Mouse (Mus musculus) MEL (cell line): ENCODE data around the gene Lsamp. TPM values are rescaled to one million over a fixed set of nuclear protein-coding genes. Genes with fewer than 3 reads are reported as not detected.

ENCODE experiments used
- DNase-seq: peaks from one replicate; pipeline ENCODE4 v3.0.0; 2011; ENCODE audit warnings: low read depth, low spot score
- H3K27ac ChIP-seq: 2 replicates; pipeline ENCODE4 v1.5.1; 2012; ENCODE audit warnings: low read depth, mild to moderate bottlenecking, control low read depth, low read length, moderate library complexity; ENCODE audit not compliant: control insufficient read depth
- H3K27me3 ChIP-seq, 2 experiments: fragments of 150-350 bp in 1 of 2; sonication (generic) in 1 of 2; 2 replicates each; pipeline ENCODE4 v1.6.1; 2012; ENCODE audit warnings: low read length in 2 of 2, mild to moderate bottlenecking in 2 of 2, improper control_type of control experiment in 1 of 2, moderate library complexity in 1 of 2; ENCODE audit not compliant: insufficient read depth in 2 of 2, control insufficient read depth in 1 of 2
- H3K36me3 ChIP-seq, 2 experiments: 2 replicates each; pipeline ENCODE4 v1.6.1; 2012 to 2014; ENCODE audit warnings: low read length in 2 of 2, improper control_type of control experiment in 1 of 2, inconsistent platforms in 1 of 2, mild to moderate bottlenecking in 1 of 2; ENCODE audit not compliant: insufficient read depth in 2 of 2, control insufficient read depth in 1 of 2
- H3K4me1 ChIP-seq, 2 experiments: fragments of 150-350 bp in 1 of 2; sonication (generic) in 1 of 2; 2 replicates each; pipeline ENCODE4 v1.6.1; 2012; ENCODE audit warnings: low read length in 2 of 2, improper control_type of control experiment in 1 of 2, mild to moderate bottlenecking in 1 of 2; ENCODE audit not compliant: insufficient read depth in 2 of 2, control insufficient read depth in 1 of 2
- H3K4me3 ChIP-seq, 2 experiments: fragments of 150-350 bp in 1 of 2; sonication (generic) in 1 of 2; 2 replicates each; pipeline ENCODE4 v1.5.1; 2012; ENCODE audit warnings: low read depth in 2 of 2, low read length in 2 of 2, mild to moderate bottlenecking in 2 of 2, moderate library complexity in 2 of 2, control low read depth in 1 of 2, improper control_type of control experiment in 1 of 2; ENCODE audit not compliant: control insufficient read depth in 1 of 2, insufficient read depth in 1 of 2
- H3K79me2 ChIP-seq: 2 replicates; pipeline ENCODE4 v1.6.1; 2012; ENCODE audit warnings: mild to moderate bottlenecking, low read length, moderate library complexity; ENCODE audit not compliant: control insufficient read depth, poor library complexity, insufficient read depth
- H3K9ac ChIP-seq: 2 replicates; pipeline ENCODE4 v1.6.1; 2012; ENCODE audit warnings: low read depth, mild to moderate bottlenecking, control low read depth, low read length, moderate library complexity; ENCODE audit not compliant: control insufficient read depth, poor library complexity, severe bottlenecking
- H3K9me3 ChIP-seq: fragments of 150-350 bp; sonication (generic); replicated peaks from 2 replicates; pipeline ENCODE4 v1.6.1; 2012; ENCODE audit warnings: mild to moderate bottlenecking, low read length, improper control_type of control experiment, moderate library complexity; ENCODE audit not compliant: insufficient read depth
- CHD2 ChIP-seq: IDR thresholded peaks from 2 replicates; pipeline ENCODE4 v1.6.1; 2011; ENCODE audit warnings: low read length, improper control_type of control experiment
- CTCF ChIP-seq, 3 experiments: IDR thresholded peaks in 2 of 3; conservative IDR thresholded peaks in 1 of 3; 2 replicates each; pipeline ENCODE4 v1.5.1; 2011 to 2012; ENCODE audit warnings: low read length in 3 of 3, low read depth in 2 of 3, mild to moderate bottlenecking in 2 of 3, improper control_type of control experiment in 1 of 3, inconsistent platforms in 1 of 3, mixed read lengths in 1 of 3, moderate library complexity in 1 of 3; ENCODE audit not compliant: control insufficient read depth in 1 of 3, insufficient read depth in 1 of 3, poor library complexity in 1 of 3, severe bottlenecking in 1 of 3
- ETS1 ChIP-seq: IDR thresholded peaks from 2 replicates; pipeline ENCODE4 v1.6.1; 2012; ENCODE audit warnings: low read depth, mild to moderate bottlenecking, inconsistent platforms, low read length, improper control_type of control experiment, moderate library complexity
- HCFC1 ChIP-seq: IDR thresholded peaks from 2 replicates; pipeline ENCODE4 v1.6.1; 2012; ENCODE audit warnings: low read depth, mild to moderate bottlenecking, inconsistent platforms, low read length, improper control_type of control experiment, moderate library complexity
- JUND ChIP-seq: IDR thresholded peaks from 2 replicates; pipeline ENCODE4 v1.6.1; 2011; ENCODE audit warnings: low read depth, mild to moderate bottlenecking, improper control_type of control experiment, low read length
- MAFK ChIP-seq: IDR thresholded peaks from 2 replicates; pipeline ENCODE4 v1.6.1; 2011; ENCODE audit warnings: low read depth, mild to moderate bottlenecking, low read length, improper control_type of control experiment, borderline replicate concordance
- MXI1 ChIP-seq: IDR thresholded peaks from 2 replicates; pipeline ENCODE4 v1.6.1; 2011; ENCODE audit warnings: mild to moderate bottlenecking, low read depth, low read length, improper control_type of control experiment
- MYC ChIP-seq: IDR thresholded peaks from 2 replicates; pipeline ENCODE4 v1.6.1; 2011; ENCODE audit warnings: low read depth, mild to moderate bottlenecking, low read length, improper control_type of control experiment, moderate library complexity
- NELFE ChIP-seq: IDR thresholded peaks from 2 replicates; pipeline ENCODE4 v1.6.1; 2011; ENCODE audit warnings: low read depth, low read length, improper control_type of control experiment
- NRF1 ChIP-seq: IDR thresholded peaks from 2 replicates; pipeline ENCODE4 v1.6.1; 2014; ENCODE audit warnings: low read depth, mild to moderate bottlenecking, inconsistent platforms, low read length, improper control_type of control experiment, moderate library complexity; ENCODE audit not compliant: poor library complexity, insufficient read depth, severe bottlenecking
- POLR2AphosphoS2 ChIP-seq: IDR thresholded peaks from 2 replicates; pipeline ENCODE4 v1.6.1; 2011; ENCODE audit warnings: low read length, improper control_type of control experiment
- POLR2AphosphoS5 ChIP-seq: IDR thresholded peaks from 2 replicates; pipeline ENCODE4 v1.6.1; 2012; ENCODE audit warnings: low read depth, borderline replicate concordance, mild to moderate bottlenecking, inconsistent platforms, low read length, moderate library complexity, mixed read lengths
- RCOR1 ChIP-seq: IDR thresholded peaks from 2 replicates; pipeline ENCODE4 v1.6.1; 2012; ENCODE audit warnings: low read depth, mild to moderate bottlenecking, inconsistent platforms, low read length, improper control_type of control experiment
- SMC3 ChIP-seq: IDR thresholded peaks from 2 replicates; pipeline ENCODE4 v1.6.1; 2011; ENCODE audit warnings: low read depth, low read length, improper control_type of control experiment
- TAL1 ChIP-seq: IDR thresholded peaks from 2 replicates; pipeline ENCODE4 v1.6.1; 2012; ENCODE audit warnings: mild to moderate bottlenecking, inconsistent platforms, low read length, moderate library complexity, mixed read lengths
- TBP ChIP-seq: IDR thresholded peaks from 2 replicates; pipeline ENCODE4 v1.8.0; 2011; ENCODE audit warnings: low read depth, low read length, improper control_type of control experiment
- TCF12 ChIP-seq: IDR thresholded peaks from 2 replicates; pipeline ENCODE4 v1.6.1; 2014; ENCODE audit warnings: low read depth, mild to moderate bottlenecking, inconsistent platforms, low read length, improper control_type of control experiment, moderate library complexity
- UBTF ChIP-seq: IDR thresholded peaks from 2 replicates; pipeline ENCODE4 v1.6.1; 2012; ENCODE audit warnings: low read depth, mild to moderate bottlenecking, inconsistent platforms, low read length, improper control_type of control experiment, moderate library complexity, borderline replicate concordance; ENCODE audit not compliant: insufficient read depth
- USF2 ChIP-seq, 2 experiments: IDR thresholded peaks; 2 replicates each; pipeline ENCODE4 v1.6.1; 2011 to 2012; ENCODE audit warnings: improper control_type of control experiment in 2 of 2, low read length in 2 of 2, borderline replicate concordance in 1 of 2, inconsistent platforms in 1 of 2, low read depth in 1 of 2, mild to moderate bottlenecking in 1 of 2; ENCODE audit not compliant: insufficient read depth in 1 of 2
- ZKSCAN1 ChIP-seq: IDR thresholded peaks from 2 replicates; pipeline ENCODE4 v1.6.1; 2012; ENCODE audit warnings: low read depth, mild to moderate bottlenecking, inconsistent platforms, low read length, improper control_type of control experiment, moderate library complexity
- polyA plus RNA-seq, 2 experiments: library from polyadenylated mRNA; stranded (reverse) in 1 of 2; unstranded in 1 of 2; fragments of >175 nt in 1 of 2; fragments of >200 nt in 1 of 2; gene quantifications; 2 replicates each; pipeline versions ENCODE4 v1.2.1 to v1.2.4; 2012; ENCODE audit warnings: low replicate concordance in 2 of 2, low read depth in 1 of 2; ENCODE audit not compliant: insufficient read length in 2 of 2, insufficient read depth in 1 of 2, missing spikeins in 1 of 2
- total RNA-seq: library from RNA; depleted of rRNA; stranded (reverse); fragments of 300-350 nt; gene quantifications from 2 replicates; pipeline ENCODE4 v1.2.3, GENCODE M21; 2012

Gene Lsamp
- total and polyA plus RNA-seq, 3 experiments, result 0.42 TPM; not detected in 2

DNA sequence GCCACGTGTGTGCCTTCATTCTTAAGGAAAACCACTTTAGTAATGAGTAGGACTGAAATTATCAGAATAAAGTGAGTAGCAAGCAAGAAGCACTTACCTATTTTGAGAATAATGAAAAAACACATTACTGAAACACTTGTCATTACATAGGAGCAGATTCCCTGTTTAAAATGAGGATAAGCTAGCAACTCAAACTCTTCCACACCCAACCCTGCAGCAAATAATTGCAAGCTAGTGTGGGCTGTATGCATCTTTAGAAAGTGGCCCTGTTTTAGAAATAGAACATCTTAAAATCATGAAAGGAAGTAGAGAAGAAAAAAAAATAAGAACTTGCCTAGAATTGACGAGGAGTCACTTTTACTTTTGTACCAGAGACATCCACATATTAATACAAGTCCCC, 1057.5 kb downstream of the Lsamp start:
- TF ChIP-seq SMC3 (no peak), CHD2 (no peak), ZKSCAN1 (no peak), TCF12 (no peak), POLR2AphosphoS2 (no peak), MAFK (no peak), RCOR1 (no peak), HCFC1 (no peak), JUND (no peak), POLR2AphosphoS5 (no peak), MYC (no peak), UBTF (no peak), MXI1 (no peak), CTCF (IDR thresholded peaks at IDR 0.05 in 2 of 3, conservative IDR thresholded peaks at IDR 0.05 in 1 of 3; ENCODE audit: control insufficient read depth in 1 of 3, insufficient read depth in 1 of 3, low read depth in 2 of 3, low read length in 3 of 3, poor library complexity in 1 of 3, severe bottlenecking in 1 of 3) (no peak), TAL1 (no peak), USF2 (IDR thresholded peaks at IDR 0.05; ENCODE audit: borderline replicate concordance in 1 of 2, insufficient read depth in 1 of 2, low read depth in 1 of 2, low read length in 2 of 2) (no peak)
- no peaks in the 10 kb centered on the region for H3K4me1 ChIP-seq
- no peak for DNase-seq
- no peak overlapping the region for H3K27ac ChIP-seq
- no peaks in the 10 kb centered on the region for H3K79me2 ChIP-seq
- H3K36me3 ChIP-seq, result no peaks in the 10 kb centered on the region
- H3K9ac ChIP-seq, result no peak overlapping the region
- no peak overlapping the region for H3K4me3 ChIP-seq
- H3K9me3 ChIP-seq, result no peaks in the 10 kb centered on the region
- H3K27me3 ChIP-seq, result no peaks in the 10 kb centered on the region

DNA sequence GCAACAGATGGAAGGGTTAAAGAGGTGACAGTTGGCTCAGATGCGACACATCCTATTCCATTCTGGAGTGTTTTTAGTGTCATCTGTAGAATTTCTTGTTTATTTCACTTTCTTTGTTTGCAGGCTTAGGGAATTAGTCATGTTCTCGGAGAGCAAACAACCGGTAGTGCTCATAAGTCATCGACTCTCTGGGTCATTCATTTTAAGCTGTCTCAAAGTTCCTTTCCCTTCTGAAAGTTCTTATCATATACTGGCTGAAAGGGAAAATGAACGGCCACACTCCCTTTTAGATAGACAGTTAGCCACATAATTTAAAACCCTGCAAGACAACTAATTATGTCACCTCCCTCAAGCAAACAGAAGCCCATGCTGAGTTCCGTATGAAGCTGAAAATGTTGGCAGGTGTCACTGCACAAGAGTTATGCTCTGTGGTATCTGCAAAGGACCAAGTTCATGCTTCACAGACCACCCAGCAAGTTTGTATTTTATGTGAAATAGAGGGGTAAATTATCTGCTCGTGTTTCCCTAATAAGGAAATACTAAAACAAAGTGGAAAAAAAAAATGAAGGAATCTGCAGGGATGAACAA, 1079.2 kb downstream of the Lsamp start:
- H3K4me3 ChIP-seq, result no peak overlapping the region
- no peaks in the 10 kb centered on the region for H3K4me1 ChIP-seq
- no peaks in the 10 kb centered on the region for H3K36me3 ChIP-seq
- DNase-seq, result no peak
- H3K27ac ChIP-seq, result no peak overlapping the region
- TF ChIP-seq NELFE (no peak), NRF1 (no peak), TBP (no peak), MXI1 (no peak), ETS1 (no peak), CHD2 (no peak)
- H3K9ac ChIP-seq, result no peak overlapping the region
- no peaks in the 10 kb centered on the region for H3K79me2 ChIP-seq
- no peaks in the 10 kb centered on the region for H3K9me3 ChIP-seq
- H3K27me3 ChIP-seq, result no peaks in the 10 kb centered on the region
